Mouse (Mus musculus) lung, adult 2 months (tissue): ENCODE results near the gene Sec63.

Source experiments
- CTCF ChIP-seq: fragments of 200-500 bp; IDR thresholded peaks from 2 replicates; pipeline ENCODE4 v1.5.1; 2011; ENCODE audit warnings: mild to moderate bottlenecking, low read length, control low read depth; ENCODE audit not compliant: insufficient read depth
- POLR2A ChIP-seq: fragments of 200-500 bp; IDR thresholded peaks from 2 replicates; pipeline ENCODE4 v1.6.1; 2011; ENCODE audit warnings: low read depth, mild to moderate bottlenecking, control low read depth, low read length, borderline replicate concordance; ENCODE audit errors: extremely low read depth

DNA sequence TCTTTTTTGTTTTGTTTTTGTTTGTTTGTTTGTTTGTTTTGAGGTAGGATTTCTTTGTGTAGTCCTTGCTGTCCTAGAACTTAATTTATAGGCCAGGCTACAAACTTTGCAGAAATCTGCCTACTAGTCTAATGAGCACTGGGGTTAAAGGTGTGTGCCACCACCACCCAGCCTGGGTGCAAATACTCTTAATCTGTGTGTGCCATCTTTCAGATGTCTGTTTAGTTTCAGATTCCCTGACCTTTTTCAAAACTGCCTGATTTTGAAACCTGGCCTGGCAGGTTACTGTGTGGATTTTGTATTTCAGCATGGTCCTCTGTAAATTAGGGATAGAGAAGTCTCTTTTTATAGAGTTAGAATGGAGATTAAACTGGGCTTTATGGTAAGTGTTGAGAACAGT lies 4.0 kb downstream of the Sec63 start:
- no peak for TF ChIP-seq POLR2A
- TF ChIP-seq CTCF: no peak
